Mouse (Mus musculus) heart, postnatal 4 days (tissue): Measurements from ENCODE around the gene Rsph4a. TPM values are rescaled to one million over a fixed set of nuclear protein-coding genes. Genes with fewer than 3 reads are reported as not detected.
A peak's percentile ranks its signal among the peaks of the same experiment; 100 is the strongest.
"Not testable (repeated sequence)": the region's sequence is repeated elsewhere in the genome, so short reads cannot be mapped to it uniquely, and the experiment has no call there.

Experiments used
- DNase-seq: peaks from one replicate; pipeline ENCODE4 v3.0.0; 2021
- total RNA-seq, 2 experiments: library from RNA; stranded (reverse); gene quantifications; 2 replicates each; pipeline ENCODE4 v1.2.3; 2021

Gene Rsph4a
- not detected for total RNA-seq

DNA sequence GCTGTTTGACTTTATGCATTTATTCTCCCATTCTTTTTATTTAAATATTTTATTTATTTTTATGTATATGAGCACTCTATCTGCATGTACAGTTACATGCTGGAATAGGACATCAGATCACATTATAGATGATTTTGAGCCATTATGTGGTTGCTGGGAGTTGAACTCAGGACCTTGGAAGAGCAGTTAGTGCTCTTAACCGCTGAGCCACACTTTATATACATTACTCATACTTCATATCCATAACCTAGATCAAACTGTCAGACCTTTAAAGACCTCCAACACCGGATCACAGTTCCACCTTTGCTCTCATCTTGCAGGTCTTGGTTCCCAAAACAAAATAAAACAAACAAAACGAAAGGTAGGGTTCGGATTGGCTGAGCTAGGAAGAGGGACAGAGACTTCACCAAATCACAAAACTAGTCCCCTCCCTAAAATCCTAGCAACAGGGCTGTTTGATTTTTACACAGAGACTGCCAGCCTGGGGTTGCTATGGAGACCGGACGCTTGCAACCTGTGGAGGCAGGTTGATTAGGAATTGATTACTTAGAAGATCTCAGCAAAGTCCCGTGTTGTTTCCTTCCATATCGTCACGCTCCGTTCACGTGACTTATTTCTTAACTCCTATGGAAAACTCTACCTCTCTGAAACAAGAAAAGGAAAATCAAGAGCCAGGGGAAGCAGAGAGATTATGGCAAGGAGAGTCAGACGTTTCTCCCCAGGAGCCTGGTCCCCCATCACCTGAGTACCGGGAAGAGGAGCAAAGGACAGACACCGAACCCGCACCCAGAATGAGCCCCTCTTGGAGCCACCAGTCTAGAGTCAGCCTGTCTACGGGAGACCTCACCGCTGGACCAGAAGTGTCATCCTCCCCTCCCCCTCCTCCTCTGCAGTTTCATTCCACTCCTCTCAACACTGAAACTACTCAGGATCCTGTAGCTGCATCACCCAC lies at the start of gene Rsph4a:
Gene Rsph4a (plus strand): TSS at position 582 of the 952 bp plus-strand sequence.
- peak; percentile 23 for DNase-seq

DNA sequence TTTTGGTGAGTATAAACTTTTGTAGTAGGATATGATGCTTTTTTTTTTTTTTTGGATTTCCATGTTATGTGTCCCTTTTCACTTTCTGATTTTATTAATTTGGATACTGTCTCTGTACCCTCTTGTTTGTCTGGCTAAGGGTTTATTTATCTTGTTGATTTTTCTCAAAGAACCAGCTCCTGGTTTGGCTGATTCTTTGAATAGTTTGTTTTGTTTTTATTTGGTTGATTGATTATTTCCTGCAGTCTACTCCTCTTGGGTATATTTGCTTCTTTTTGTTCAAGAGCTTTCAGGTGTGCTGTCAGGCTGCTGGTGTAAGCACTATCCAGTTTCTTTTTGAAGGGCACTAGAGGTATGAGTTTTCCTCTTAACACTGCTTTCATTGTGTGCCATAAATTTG lies 47.5 kb upstream of the Rsph4a start, which contains the start of gene Sult3a1:
Gene Sult3a1 (plus strand): TSS at position 301 of the 400 bp plus-strand sequence.
- DNase-seq: no peak

GRCm38 (mm10) chr10:33865994-33866393 lies 38.9 kb upstream of the Rsph4a start:
- DNase-seq: no peak

DNA sequence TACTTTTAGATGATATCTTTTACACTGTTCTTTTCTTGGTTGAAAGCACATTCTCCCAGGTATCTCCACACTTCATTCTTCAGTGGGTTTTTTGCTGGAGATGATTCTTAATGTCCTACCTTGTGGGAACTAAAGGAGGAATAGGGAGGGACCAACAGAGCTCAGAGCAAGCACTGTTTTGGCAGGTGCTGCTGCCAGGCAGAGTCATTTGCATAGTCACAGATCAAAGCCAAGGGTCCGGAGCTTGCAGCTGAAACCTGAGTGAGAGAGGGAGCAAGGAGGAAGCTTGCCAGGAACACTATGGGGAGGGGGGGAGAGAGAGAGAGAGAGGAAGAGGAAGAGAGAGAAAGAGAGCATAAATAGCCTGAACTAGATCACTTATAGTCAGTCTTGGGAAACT lies 34.5 kb upstream of the Rsph4a start:
- DNase-seq: no peak

DNA sequence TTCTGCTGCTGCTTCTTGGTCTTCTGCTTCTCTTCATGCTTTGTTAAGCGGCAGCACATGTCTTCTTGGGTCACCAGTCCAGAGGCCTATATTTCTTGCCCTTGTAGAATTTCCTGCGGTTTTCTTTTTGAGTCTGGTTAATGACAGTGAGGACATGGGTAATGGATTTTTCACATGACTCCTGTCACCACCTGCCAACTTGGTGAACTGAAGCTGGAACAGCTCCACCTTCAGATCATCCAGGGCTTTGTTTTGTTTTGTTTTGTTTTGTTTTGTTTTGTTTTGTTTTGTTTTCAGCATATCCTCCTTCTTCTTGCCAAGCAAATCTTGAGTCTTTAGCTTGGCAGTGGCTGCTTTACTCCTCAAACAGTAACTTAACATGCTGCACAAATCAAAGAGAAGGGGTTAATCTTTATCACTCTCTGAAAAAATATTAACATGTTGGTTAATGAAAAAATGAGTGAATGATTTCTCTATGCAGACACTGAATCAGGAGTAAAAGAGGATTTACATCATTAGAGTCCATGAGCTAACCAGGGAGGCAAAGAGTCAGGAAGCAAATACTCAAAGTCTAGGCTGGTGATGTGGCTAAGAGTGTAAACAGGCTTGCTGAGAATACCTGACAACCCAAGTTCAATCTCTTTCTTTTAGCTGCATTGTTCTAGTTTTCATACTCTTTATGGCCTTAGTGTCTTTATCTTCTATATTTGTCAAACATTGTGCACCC lies 32.1 kb upstream of the Rsph4a start:
- DNase-seq: no peak

- DNase-seq: not testable (repeated sequence)
These were observed 22.5 kb upstream of the Rsph4a start for GRCm38 (mm10) chr10:33882411-33882810.

- not testable (repeated sequence) for DNase-seq
These were observed 3.4 kb upstream of the Rsph4a start for GRCm38 (mm10) chr10:33901520-33901919.

DNA sequence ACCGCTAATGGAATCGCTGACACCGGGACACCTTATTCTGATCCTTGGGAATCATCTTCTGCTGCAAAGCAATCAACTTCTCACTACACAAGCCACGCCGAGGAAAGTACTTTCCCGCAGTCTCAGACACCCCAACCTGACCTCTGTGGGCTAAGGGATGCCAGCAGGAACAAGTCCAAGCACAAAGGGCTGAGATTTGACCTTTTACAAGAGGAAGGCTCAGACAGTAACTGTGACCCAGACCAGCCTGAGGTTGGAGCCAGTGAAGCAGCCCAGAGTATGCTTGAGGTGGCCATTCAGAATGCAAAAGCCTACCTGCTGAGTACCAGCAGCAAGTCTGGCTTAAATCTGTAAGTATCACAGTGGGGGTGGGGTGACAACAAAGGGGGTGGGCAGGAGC lies 578 bp downstream of the Rsph4a start:
- DNase-seq: no peak

- no peak for DNase-seq
These were observed 35.8 kb downstream of the Rsph4a start for GRCm38 (mm10) chr10:33940702-33941101.

GRCm38 (mm10) chr10:33945390-33945789 lies 40.5 kb downstream of the Rsph4a start:
- DNase-seq: no peak

DNA sequence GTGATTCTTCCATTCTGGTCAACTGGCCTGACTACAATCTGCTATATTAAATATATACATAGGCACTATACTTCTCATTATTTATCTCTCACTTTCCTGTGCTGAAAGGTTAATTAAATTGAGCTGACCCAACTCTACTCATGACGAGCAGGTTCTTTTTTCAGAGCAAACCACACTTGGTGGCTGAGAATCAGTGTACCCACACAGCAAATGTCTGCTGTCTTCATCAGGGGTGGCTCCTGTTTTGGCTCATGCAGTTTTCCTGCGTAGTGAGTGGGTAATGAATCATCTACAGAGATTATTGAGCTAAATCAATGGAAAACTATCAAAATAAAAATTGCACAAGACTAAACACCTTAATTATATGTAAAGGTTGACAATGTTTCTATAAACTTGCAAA lies 41.4 kb downstream of the Rsph4a start:
- no peak for DNase-seq

DNA sequence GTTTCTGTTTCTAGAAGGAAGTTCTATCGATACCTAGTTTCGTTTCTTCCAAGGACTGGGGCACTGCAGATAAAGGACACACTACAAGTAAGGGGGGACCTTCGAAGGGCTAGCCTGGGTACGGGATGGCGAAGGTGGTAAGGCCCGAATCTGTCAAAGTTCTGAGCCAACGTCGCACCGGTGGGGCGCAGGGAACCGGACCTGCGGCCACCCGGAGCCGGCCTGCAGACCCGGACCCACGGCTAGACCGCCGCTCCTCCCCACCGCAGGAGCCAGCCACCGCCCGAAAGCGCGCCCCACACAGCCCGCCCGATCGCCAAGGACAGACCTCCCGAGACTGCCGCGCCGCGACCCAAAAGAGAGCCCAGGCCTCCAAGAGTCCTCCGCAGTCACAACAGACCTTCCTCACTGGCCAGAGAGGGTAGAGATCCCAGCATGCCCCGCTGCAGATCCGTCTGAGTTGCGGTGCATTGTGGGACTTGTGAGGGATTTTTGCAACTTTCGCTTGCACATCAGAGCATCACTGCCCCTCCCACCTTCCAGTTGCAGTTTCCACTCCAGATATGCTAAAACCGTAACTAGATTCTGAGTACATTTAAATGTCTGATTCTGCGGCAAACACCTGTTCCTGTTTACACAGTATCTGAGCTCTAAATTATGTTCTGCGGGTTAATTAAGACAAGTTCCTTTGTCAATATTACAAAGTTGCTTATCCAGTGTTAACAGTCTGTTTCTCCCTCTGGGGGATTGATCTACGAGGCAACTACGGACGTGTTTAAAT lies 46.1 kb downstream of the Rsph4a start, which contains the start of gene Zup1:
Gene Zup1 (minus strand): TSS at position 467 of the 781 bp plus-strand sequence.
- peak; percentile 85 for DNase-seq

- no peak for DNase-seq
These were observed 47.6 kb downstream of the Rsph4a start for GRCm38 (mm10) chr10:33952509-33952908.

Other genes starting within 250 kb of the Rsph4a start
- gene Sult3a2, start 118.4 kb upstream of the Rsph4a start, total RNA-seq: not detected
- not detected for gene Sult3a1, start 47.4 kb upstream of the Rsph4a start, total RNA-seq
- gene Zup1, start 46.2 kb downstream of the Rsph4a start, total RNA-seq: 10 to 100 TPM in 1 of 2 experiments, 1 to 10 TPM in 1; 9.6 to 12.0 TPM
- gene Rwdd1, start 114.5 kb downstream of the Rsph4a start, total RNA-seq: 100 to 1,000 TPM; 112 to 119 TPM
- gene Trappc3l, start 132.5 kb downstream of the Rsph4a start, total RNA-seq: not detected
- gene Calhm4, start 139.2 kb downstream of the Rsph4a start, total RNA-seq: not detected
- gene Calhm5, start 191.4 kb downstream of the Rsph4a start, total RNA-seq: 1 to 10 TPM; 1.4 to 1.6 TPM
- gene Calhm6, start 222.9 kb downstream of the Rsph4a start, total RNA-seq: under 1 TPM in 1 of 2 experiments, not detected in 1; 0.33 TPM